Mouse (Mus musculus) CH12.LX (cell line): ENCODE measurements at regions not wholly inside any gene's neighbourhood (a gene's known extent, or its start where the extent isn't known, plus 50 kb on each side); places are given as distances from the start of the nearest gene placed in this dataset.

Source experiments
- BHLHE40 ChIP-seq: IDR thresholded peaks from 2 replicates; pipeline ENCODE4 v1.6.1; 2011; ENCODE audit warnings: mild to moderate bottlenecking, low read depth, low read length, improper control_type of control experiment
- CHD2 ChIP-seq: IDR thresholded peaks from 2 replicates; pipeline ENCODE4 v1.6.1; 2011; ENCODE audit warnings: low read length, improper control_type of control experiment
- CTCF ChIP-seq, 2 experiments: IDR thresholded peaks in 1 of 2; conservative IDR thresholded peaks in 1 of 2; 2 replicates each; pipeline ENCODE4 v1.5.1; 2011 to 2012; ENCODE audit warnings: low read depth in 2 of 2, low read length in 2 of 2, improper control_type of control experiment in 1 of 2, inconsistent platforms in 1 of 2, mild to moderate bottlenecking in 1 of 2, moderate library complexity in 1 of 2
- HCFC1 ChIP-seq: IDR thresholded peaks from 2 replicates; pipeline ENCODE4 v1.6.1; 2012; ENCODE audit warnings: low read depth, mild to moderate bottlenecking, inconsistent platforms, low read length, improper control_type of control experiment
- MAFK ChIP-seq: IDR thresholded peaks from 2 replicates; pipeline ENCODE4 v1.6.1; 2011; ENCODE audit warnings: low read length, improper control_type of control experiment; ENCODE audit not compliant: insufficient replicate concordance
- MAZ ChIP-seq: IDR thresholded peaks from 2 replicates; pipeline ENCODE4 v1.6.1; 2012; ENCODE audit warnings: low read depth, mild to moderate bottlenecking, inconsistent platforms, low read length, improper control_type of control experiment, moderate library complexity
- NRF1 ChIP-seq: IDR thresholded peaks from 2 replicates; pipeline ENCODE4 v1.6.1; 2014; ENCODE audit warnings: low read depth, mild to moderate bottlenecking, inconsistent platforms, low read length, improper control_type of control experiment, moderate library complexity
- SIN3A ChIP-seq: IDR thresholded peaks from 2 replicates; pipeline ENCODE4 v1.6.1; 2012; ENCODE audit warnings: low read length, improper control_type of control experiment, inconsistent platforms
- TBP ChIP-seq: conservative IDR thresholded peaks from 2 replicates; pipeline ENCODE4 v1.6.1; 2011; ENCODE audit warnings: low read depth, low read length, improper control_type of control experiment
- USF1 ChIP-seq: IDR thresholded peaks from 2 replicates; pipeline ENCODE4 v1.6.1; 2014; ENCODE audit warnings: low read depth, mild to moderate bottlenecking, inconsistent platforms, low read length, improper control_type of control experiment
- USF2 ChIP-seq: conservative IDR thresholded peaks from 2 replicates; pipeline ENCODE4 v1.6.1; 2011; ENCODE audit warnings: low read depth, low read length, improper control_type of control experiment
- ZC3H11A ChIP-seq: IDR thresholded peaks from 2 replicates; pipeline ENCODE4 v1.6.1; 2012; ENCODE audit warnings: low read depth, mild to moderate bottlenecking, inconsistent platforms, low read length, improper control_type of control experiment
- ZNF384 ChIP-seq: IDR thresholded peaks from 2 replicates; pipeline ENCODE4 v1.6.1; 2012; ENCODE audit warnings: low read depth, low read length, improper control_type of control experiment, inconsistent platforms

DNA sequence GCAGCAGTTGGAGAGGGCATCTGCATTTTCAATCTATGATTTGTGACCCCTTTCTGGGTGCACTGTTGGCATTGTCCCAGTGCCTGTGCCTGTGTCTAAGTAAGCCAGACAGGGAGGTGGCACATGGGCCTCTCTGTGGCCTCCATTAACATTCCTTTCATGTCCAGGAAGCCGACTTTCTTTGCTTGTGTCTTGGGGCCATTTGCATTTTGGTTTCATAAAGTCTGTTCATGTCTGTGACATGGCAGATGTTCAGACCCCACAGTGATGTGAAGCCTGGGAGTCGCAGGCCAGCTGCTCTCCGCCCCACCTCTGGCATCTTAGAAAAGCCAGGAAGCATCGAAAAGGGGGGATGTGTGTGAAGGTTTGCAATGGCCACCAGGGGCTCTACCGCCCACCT lies 153.1 kb downstream of the Kif26a start:
- TF ChIP-seq BHLHE40 (no peak), CTCF (conservative IDR thresholded peaks at IDR 0.05 in 1 of 2, IDR thresholded peaks at IDR 0.05 in 1 of 2; ENCODE audit: low read depth in 2 of 2, low read length in 2 of 2) (no peak), MAFK (no peak), CHD2 (no peak), USF1 (no peak), TBP (no peak), MAZ (no peak), ZC3H11A (no peak), NRF1 (no peak), USF2 (no peak), SIN3A (no peak), ZNF384 (no peak), HCFC1 (no peak)
